Mouse (Mus musculus) heart, embryonic 11.5 days (tissue): Measurements from ENCODE around the gene Wnt2. TPM values are rescaled to one million over a fixed set of nuclear protein-coding genes. Genes with fewer than 3 reads are reported as not detected.

Experiments used
- ATAC-seq: fragments of 200-750 bp; cut with Nextera tagmentation; replicated peaks from 2 replicates; pipeline ENCODE4 v1.8.0; 2017; ENCODE audit warnings: moderate library complexity; ENCODE audit not compliant: insufficient number of reproducible peaks, low FRiP score, low TSS enrichment
- H3K27ac ChIP-seq: fragments of 300-500 bp; sonication (generic); 2 replicates; pipeline ENCODE4 v1.5.1; 2014; ENCODE audit warnings: mild to moderate bottlenecking, low read depth, low read length
- H3K27me3 ChIP-seq: fragments of 300-500 bp; sonication (generic); 2 replicates; pipeline ENCODE4 v1.6.1; 2014; ENCODE audit warnings: mild to moderate bottlenecking, low read length, mixed read lengths; ENCODE audit not compliant: control insufficient read depth, insufficient read depth
- H3K36me3 ChIP-seq: fragments of 300-500 bp; sonication (generic); 2 replicates; pipeline ENCODE4 v1.6.1; 2014; ENCODE audit warnings: mild to moderate bottlenecking, low read length, moderate library complexity, mixed read lengths; ENCODE audit not compliant: control insufficient read depth, insufficient read depth
- H3K4me1 ChIP-seq: fragments of 300-500 bp; sonication (generic); 2 replicates; pipeline ENCODE4 v1.6.1; 2014; ENCODE audit warnings: low read length; ENCODE audit not compliant: control insufficient read depth, insufficient read depth
- H3K4me2 ChIP-seq: fragments of 300-500 bp; sonication (generic); 2 replicates; pipeline ENCODE4 v1.6.1; 2014; ENCODE audit warnings: mild to moderate bottlenecking, moderate library complexity
- H3K4me3 ChIP-seq: fragments of 300-500 bp; sonication (generic); 2 replicates; pipeline ENCODE4 v1.5.1; 2014; ENCODE audit warnings: low read depth, low read length
- H3K9ac ChIP-seq: fragments of 300-500 bp; sonication (generic); 2 replicates; pipeline ENCODE4 v1.6.1; 2014; ENCODE audit warnings: mild to moderate bottlenecking, low read depth, low read length, moderate library complexity
- H3K9me3 ChIP-seq: fragments of 300-500 bp; sonication (generic); replicated peaks from 2 replicates; pipeline ENCODE4 v1.6.1; 2016; ENCODE audit warnings: low read length; ENCODE audit not compliant: control insufficient read depth
- WGBS: fragments of 180-500 bp; shearing (Covaris S2); extraction: QIAGEN DNeasy Blood & Tissue Kit; methylation state at CpG from one replicate; pipeline ENCODE4 v1.1.7; 2014; ENCODE audit not compliant: insufficient replicate concordance; 5-methylcytosine and 5-hydroxymethylcytosine counted together
- polyA plus RNA-seq: library from polyadenylated mRNA; unstranded; fragments of >200 nt; fragmentation: Nextera tagmentation; extraction: Ambion mirVana; gene quantifications from 2 replicates; pipeline ENCODE4 v1.2.1, GENCODE M21; 2014

Gene Wnt2
- polyA plus RNA-seq, 1 experiment from 2014 or later = 12.6 TPM

GRCm38 (mm10) chr6:17968467-17969144, 61.8 kb downstream of the Wnt2 start:
- no peaks in the 10 kb centered on the region for H3K9me3 ChIP-seq
- H3K4me3 ChIP-seq = no peak overlapping the region
- no peak overlapping the region for H3K9ac ChIP-seq
- no peak for ATAC-seq
- H3K36me3 ChIP-seq = no peaks in the 10 kb centered on the region
- H3K27ac ChIP-seq = no peak overlapping the region
- no peaks in the 10 kb centered on the region for H3K4me1 ChIP-seq
- 76% methylated on average over 1 of the region's 1 CpGs for WGBS
- H3K4me2 ChIP-seq = no peak overlapping the region
- no peaks in the 10 kb centered on the region for H3K27me3 ChIP-seq

GRCm38 (mm10) chr6:17963455-17963854, 66.9 kb downstream of the Wnt2 start:
- WGBS = 63% methylated on average over 3 of the region's 3 CpGs
- H3K4me2 ChIP-seq = no peak overlapping the region
- H3K4me1 ChIP-seq = no peaks in the 10 kb centered on the region
- no peak for ATAC-seq
- H3K9me3 ChIP-seq = no peaks in the 10 kb centered on the region
- H3K27me3 ChIP-seq = no peaks in the 10 kb centered on the region
- H3K4me3 ChIP-seq = no peak overlapping the region
- no peaks in the 10 kb centered on the region for H3K36me3 ChIP-seq
- no peak overlapping the region for H3K9ac ChIP-seq
- no peak overlapping the region for H3K27ac ChIP-seq

- Histone ChIP-seq H3K27me3 (no peaks in the 10 kb centered on the region), H3K4me1 (peaks cover 13% of the 10 kb centered on the region), H3K4me2 (no peak overlapping the region), H3K9ac (no peak overlapping the region), H3K36me3 (no peaks in the 10 kb centered on the region), H3K27ac (no peak overlapping the region), H3K4me3 (no peak overlapping the region), H3K9me3 (no peaks in the 10 kb centered on the region)
- ATAC-seq = no peak
- 78% methylated on average over 8 of the region's 8 CpGs for WGBS
Measured at GRCm38 (mm10) chr6:17951779-17952178, 78.6 kb downstream of the Wnt2 start.

GRCm38 (mm10) chr6:17949103-17949502, 81.3 kb downstream of the Wnt2 start:
- Histone ChIP-seq H3K9me3 (no peaks in the 10 kb centered on the region), H3K4me3 (no peak overlapping the region), H3K27ac (no peak overlapping the region), H3K9ac (no peak overlapping the region), H3K27me3 (no peaks in the 10 kb centered on the region), H3K36me3 (no peaks in the 10 kb centered on the region), H3K4me1 (peaks cover 14% of the 10 kb centered on the region), H3K4me2 (no peak overlapping the region)
- WGBS = 81% methylated on average over 5 of the region's 5 CpGs
- no peak for ATAC-seq

- H3K4me1 ChIP-seq = peaks cover 15% of the 10 kb centered on the region
- H3K36me3 ChIP-seq = no peaks in the 10 kb centered on the region
- ATAC-seq = no peak
- 40% methylated on average over 11 of the region's 11 CpGs for WGBS
- no peaks in the 10 kb centered on the region for H3K27me3 ChIP-seq
- no peak overlapping the region for H3K4me3 ChIP-seq
- H3K4me2 ChIP-seq = no peak overlapping the region
- no peak overlapping the region for H3K27ac ChIP-seq
- no peaks in the 10 kb centered on the region for H3K9me3 ChIP-seq
- H3K9ac ChIP-seq = no peak overlapping the region
Measured at GRCm38 (mm10) chr6:17947130-17947831, 83.1 kb downstream of the Wnt2 start.

GRCm38 (mm10) chr6:17946456-17946855, 83.9 kb downstream of the Wnt2 start:
- H3K36me3 ChIP-seq = no peaks in the 10 kb centered on the region
- ATAC-seq = no peak
- peaks cover 23% of the 10 kb centered on the region for H3K4me1 ChIP-seq
- no peak overlapping the region for H3K4me2 ChIP-seq
- H3K27me3 ChIP-seq = no peaks in the 10 kb centered on the region
- H3K9ac ChIP-seq = no peak overlapping the region
- H3K27ac ChIP-seq = no peak overlapping the region
- no peak overlapping the region for H3K4me3 ChIP-seq
- no peaks in the 10 kb centered on the region for H3K9me3 ChIP-seq
- WGBS = 27% methylated on average over 5 of the region's 5 CpGs

GRCm38 (mm10) chr6:17943877-17944617, 86.3 kb downstream of the Wnt2 start:
- H3K27me3 ChIP-seq = no peaks in the 10 kb centered on the region
- H3K36me3 ChIP-seq = no peaks in the 10 kb centered on the region
- H3K4me1 ChIP-seq = peaks cover 28% of the 10 kb centered on the region
- no peak overlapping the region for H3K27ac ChIP-seq
- H3K9me3 ChIP-seq = no peaks in the 10 kb centered on the region
- H3K4me3 ChIP-seq = no peak overlapping the region
- H3K9ac ChIP-seq = no peak overlapping the region
- 53% methylated on average over 9 of the region's 9 CpGs for WGBS
- peak; percentile 63; the same call in 1 of the 2 replicates for ATAC-seq
- H3K4me2 ChIP-seq = no peak overlapping the region

GRCm38 (mm10) chr6:17942344-17942743, 88.0 kb downstream of the Wnt2 start:
- 13% methylated on average over 7 of the region's 7 CpGs for WGBS
- no peak for ATAC-seq
- Histone ChIP-seq H3K9ac (no peak overlapping the region), H3K4me2 (no peak overlapping the region), H3K27me3 (no peaks in the 10 kb centered on the region), H3K4me1 (peaks cover 34% of the 10 kb centered on the region), H3K4me3 (no peak overlapping the region), H3K36me3 (no peaks in the 10 kb centered on the region), H3K9me3 (no peaks in the 10 kb centered on the region), H3K27ac (no peak overlapping the region)
